Mouse (Mus musculus) adrenal gland, postnatal 10 days (tissue): ENCODE measurements around the gene Mmd. TPM values are rescaled to one million over a fixed set of nuclear protein-coding genes. Genes with fewer than 3 reads are reported as not detected.

Experiments
- DNase-seq: peaks from one replicate; pipeline ENCODE4 v3.0.0; 2021; ENCODE audit warnings: mixed read lengths
- total RNA-seq, 2 experiments: library from RNA; stranded (reverse); gene quantifications; 2 replicates each; pipeline ENCODE4 v1.2.3; 2021

Mmd gene
- total RNA-seq, 2 experiments from 2014 or later: 69.2 to 89.2 TPM

DNA sequence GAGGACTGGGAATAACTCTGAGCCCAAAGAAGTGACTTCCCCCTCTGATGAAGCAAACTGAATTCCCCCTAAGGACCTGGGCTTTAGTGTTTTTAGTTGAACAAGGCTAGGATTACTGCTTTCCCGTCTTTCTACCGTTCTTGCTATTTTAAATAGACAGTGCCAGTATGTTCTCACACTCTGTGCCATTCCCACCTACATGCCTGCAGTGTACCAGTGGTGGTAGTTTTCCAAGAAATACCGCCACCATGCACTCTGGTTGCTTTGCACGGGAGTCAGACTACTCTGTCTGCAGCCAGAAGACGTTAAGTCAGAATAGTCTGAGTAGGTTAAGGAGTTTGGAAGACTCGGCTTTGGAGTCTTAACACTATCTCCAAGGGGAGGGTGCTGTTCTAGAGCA, 34.3 kb downstream of the Mmd start:
- no peak for DNase-seq

GRCm38 (mm10) chr11:90284079-90284478, 34.8 kb downstream of the Mmd start:
- DNase-seq: no peak

- DNase-seq: no peak
Observed at GRCm38 (mm10) chr11:90284623-90285022, 35.4 kb downstream of the Mmd start.

DNA sequence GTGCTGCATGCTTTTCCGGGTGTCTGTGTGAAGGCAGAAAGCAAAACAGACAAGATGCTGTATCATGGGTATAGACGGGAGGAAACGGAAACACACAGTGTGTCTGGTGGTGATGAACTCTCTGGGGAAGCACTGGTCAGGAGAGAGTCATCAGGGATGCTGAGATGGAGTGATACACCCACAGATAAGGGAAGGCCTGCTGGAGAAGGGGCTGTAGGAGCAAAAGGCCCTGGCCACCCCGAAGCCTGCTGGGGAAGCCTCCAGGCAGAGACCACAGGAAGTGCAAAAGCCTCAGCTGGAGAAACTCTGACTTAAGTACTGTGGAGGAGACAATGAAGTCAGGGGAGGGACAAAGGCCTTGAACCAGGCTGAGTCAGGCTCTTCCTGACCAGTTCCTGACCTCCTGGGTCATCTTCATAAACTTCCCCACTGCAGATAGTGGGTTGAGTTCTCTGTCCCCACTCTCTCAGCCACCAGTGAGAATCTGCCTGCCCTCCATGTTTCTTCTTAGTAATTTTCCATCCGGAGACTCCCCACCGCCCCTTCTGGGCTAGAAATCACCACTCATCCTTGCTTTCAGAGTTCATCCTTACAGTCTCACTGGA, 37.4 kb downstream of the Mmd start:
- no peak for DNase-seq

DNA sequence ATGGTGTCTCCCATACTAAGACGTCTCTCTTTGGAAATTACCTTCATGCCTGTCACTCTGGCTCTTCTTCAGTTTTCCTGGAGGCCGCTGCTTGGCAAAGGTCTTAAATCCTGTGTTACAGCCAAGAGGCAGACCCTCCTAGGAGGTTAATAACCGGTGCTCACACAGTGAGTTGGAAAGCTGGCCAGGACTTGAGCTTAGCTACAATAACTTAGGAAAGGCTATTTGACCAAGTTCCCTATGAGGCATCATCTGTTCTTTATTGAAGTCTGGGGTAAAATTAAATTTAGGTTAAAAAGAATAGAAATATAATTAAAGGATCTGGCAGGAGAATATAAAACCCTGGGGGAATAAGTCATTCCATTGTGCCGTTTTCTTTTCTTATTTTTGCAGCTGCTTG, 41.9 kb downstream of the Mmd start:
- no peak for DNase-seq

- DNase-seq: peak; percentile 43
Observed at GRCm38 (mm10) chr11:90292766-90293165, 43.5 kb downstream of the Mmd start.

- DNase-seq: no peak
Observed at GRCm38 (mm10) chr11:90294622-90295021, 45.4 kb downstream of the Mmd start.

DNA sequence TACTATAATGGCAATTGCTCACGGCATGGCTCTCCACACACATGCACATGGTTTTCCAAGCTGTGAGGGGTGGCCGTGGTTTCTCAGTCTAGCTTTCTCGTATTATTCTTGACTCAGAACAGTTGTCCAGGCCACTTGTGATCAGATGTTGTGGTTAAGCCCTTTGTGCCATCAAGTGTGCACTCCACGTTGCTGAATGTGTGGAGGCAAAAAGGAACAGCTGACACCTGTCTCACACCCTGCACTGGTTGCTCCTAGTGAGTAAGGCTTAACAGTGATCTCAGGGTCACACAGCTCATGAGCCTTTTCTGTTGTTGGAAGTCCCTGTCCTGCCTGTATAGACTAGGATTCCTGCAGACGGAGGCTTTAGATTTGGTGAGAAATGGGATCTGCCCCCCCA, 56.8 kb downstream of the Mmd start:
- no peak for DNase-seq

DNA sequence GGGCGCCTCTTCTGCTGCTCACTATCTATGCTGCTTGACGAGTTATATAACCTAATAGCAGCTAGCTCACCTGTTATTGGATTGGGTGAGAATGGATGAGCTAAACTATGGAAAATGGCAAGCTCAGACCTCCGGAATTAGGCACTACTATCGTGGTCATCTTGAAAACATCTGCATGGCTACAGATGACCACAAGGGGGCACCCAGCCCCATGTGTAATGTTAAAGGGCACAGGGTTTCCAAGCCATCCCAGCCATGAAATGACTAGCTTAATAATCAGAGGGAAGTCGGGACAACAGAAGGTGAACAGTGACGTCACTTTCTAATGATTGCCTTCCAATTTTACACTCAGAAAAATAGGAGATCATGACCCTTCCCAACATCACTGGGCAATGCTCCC, 57.7 kb downstream of the Mmd start:
- DNase-seq: peak; percentile 80

DNA sequence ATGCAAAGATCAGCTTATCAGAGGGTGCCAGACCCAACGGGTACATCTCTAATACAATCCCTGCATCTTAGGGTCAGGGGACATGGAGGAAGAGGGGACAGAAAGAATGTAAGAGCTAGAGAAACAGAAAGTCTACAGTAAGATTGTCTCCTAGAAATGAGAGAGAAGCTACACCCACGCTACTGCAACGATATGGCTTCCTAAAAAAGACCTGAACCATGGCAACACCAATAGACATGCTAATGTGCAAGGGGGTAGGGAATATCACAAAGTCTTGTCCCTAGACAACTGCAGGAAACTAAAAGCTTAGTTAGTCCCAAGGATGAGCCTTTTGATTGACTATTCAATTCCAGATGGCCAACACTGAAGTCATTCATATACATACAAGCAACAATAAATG, 65.3 kb downstream of the Mmd start:
- no peak for DNase-seq

GRCm38 (mm10) chr11:90317482-90317881, 68.2 kb downstream of the Mmd start:
- DNase-seq: peak; percentile 68

DNA sequence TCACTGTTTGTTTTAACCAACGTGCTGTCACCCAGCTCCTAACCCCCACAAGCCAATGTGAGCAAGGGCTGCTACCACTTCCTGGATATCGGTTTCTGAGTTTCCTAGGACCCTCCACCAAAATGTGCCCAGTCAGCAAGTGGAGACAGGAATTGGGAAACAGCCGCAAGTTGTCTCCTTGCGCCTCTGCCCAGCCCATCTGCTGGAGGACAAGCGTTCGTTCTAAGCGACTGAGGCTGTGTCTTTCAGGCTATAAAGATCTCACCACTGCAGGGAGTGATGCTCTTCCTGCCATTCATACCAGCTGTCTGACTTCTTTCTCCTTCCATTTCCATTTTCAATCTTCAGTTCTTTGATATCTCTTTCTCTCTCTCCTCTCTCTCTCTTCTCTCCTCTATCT, 71.7 kb downstream of the Mmd start:
- no peak for DNase-seq

DNA sequence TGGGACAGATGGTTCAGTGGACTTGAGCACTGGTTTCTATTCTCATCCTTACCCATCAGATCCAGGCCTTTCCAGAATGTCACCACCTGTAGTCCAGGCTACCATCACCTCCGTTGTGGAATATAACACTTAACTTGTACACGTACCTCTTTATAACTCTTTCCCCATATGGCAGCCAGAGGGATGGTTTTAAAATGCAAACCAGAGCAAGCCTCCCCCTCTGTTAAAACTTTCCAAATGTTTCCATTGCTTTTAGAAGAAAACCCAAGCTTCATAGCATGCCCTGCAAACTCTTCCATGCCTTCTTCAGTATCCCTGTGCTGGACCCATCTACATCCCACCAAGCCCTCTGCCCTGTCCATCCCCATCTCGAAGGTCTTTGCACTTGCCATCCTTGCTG, 75.3 kb downstream of the Mmd start:
- no peak for DNase-seq

- DNase-seq: no peak
Observed at GRCm38 (mm10) chr11:90326146-90326545, 76.9 kb downstream of the Mmd start.

DNA sequence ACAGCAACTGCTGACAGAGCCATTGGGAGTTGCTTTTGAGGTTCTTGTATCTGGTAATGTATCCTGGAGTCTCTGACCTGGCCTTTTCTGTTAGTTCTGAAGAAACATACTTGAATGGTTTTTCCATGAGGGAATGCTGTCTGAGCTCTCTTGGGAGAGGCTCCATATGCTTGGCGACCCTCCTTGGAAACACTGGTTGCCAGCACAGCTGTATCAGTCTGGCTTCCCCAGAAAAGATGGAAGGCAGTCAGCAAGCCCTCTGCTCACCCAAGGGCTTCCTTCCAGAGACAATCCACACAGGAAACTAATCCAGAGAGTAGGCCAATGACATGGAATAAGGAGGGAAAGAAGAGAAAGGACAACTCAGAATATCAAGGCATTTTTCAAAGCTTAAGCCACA, 77.6 kb downstream of the Mmd start:
- no peak for DNase-seq

Other genes with a start within 250 kb of the Mmd start
- 10 to 100 TPM; 11.7 to 11.9 TPM for gene Pctp, start 246.6 kb upstream of the Mmd start, total RNA-seq
- 1 to 10 TPM; 7.8 to 9.5 TPM for gene Tmem100, start 219.1 kb upstream of the Mmd start, total RNA-seq
- gene Gm45716, start 61.8 kb upstream of the Mmd start, total RNA-seq: 1 to 10 TPM; 3.9 to 5.2 TPM
- gene Hlf, start 141.4 kb downstream of the Mmd start, total RNA-seq: 10 to 100 TPM; 22.5 to 22.8 TPM